Mouse (Mus musculus) ZHBTc4 (cell line): ENCODE measurements at regions not wholly inside any gene's neighbourhood (a gene's known extent, or its start where the extent isn't known, plus 50 kb on each side); places are given as distances from the start of the nearest gene placed in this dataset.

Experiments used
- DNase-seq: peaks from one replicate; pipeline ENCODE4 v3.0.0-alpha.2; 2011; ENCODE audit warnings: low read depth, low spot score

GRCm38 (mm10) chrX:11387200-11387940 is 59.7 kb downstream of the H2al1j start:
- no peak for DNase-seq

GRCm38 (mm10) chrX:11388860-11389259 is 61.2 kb downstream of the H2al1j start:
- no peak for DNase-seq

- DNase-seq = no peak
Observed at GRCm38 (mm10) chrX:11400406-11400805, 72.8 kb downstream of the H2al1j start.

GRCm38 (mm10) chrX:11404369-11404768 is 76.7 kb downstream of the H2al1j start:
- DNase-seq = no peak

- DNase-seq = no peak
Observed at GRCm38 (mm10) chrX:11412316-11412826, 84.7 kb downstream of the H2al1j start.

GRCm38 (mm10) chrX:11415662-11416061 is 88.0 kb downstream of the H2al1j start:
- DNase-seq = peak; percentile 5

- no peak for DNase-seq
Observed at GRCm38 (mm10) chrX:11416510-11416909, 88.9 kb downstream of the H2al1j start.

GRCm38 (mm10) chrX:11417861-11418260 is 90.2 kb downstream of the H2al1j start:
- DNase-seq = no peak

- no peak for DNase-seq
Observed at GRCm38 (mm10) chrX:11418261-11418660, 90.6 kb downstream of the H2al1j start.

GRCm38 (mm10) chrX:11419162-11419631 is 91.6 kb downstream of the H2al1j start:
- no peak for DNase-seq

- DNase-seq = peak; percentile 6
Observed at GRCm38 (mm10) chrX:11432403-11433004, 104.9 kb downstream of the H2al1j start.

- no peak for DNase-seq
Observed at GRCm38 (mm10) chrX:11435338-11435737, 107.7 kb downstream of the H2al1j start.

GRCm38 (mm10) chrX:11437151-11437944 is 109.7 kb downstream of the H2al1j start:
- no peak for DNase-seq

- DNase-seq = peak; percentile 1
Observed at GRCm38 (mm10) chrX:11443543-11443942, 115.9 kb downstream of the H2al1j start.

- DNase-seq = no peak
Observed at GRCm38 (mm10) chrX:11444261-11444725, 116.7 kb downstream of the H2al1j start.

GRCm38 (mm10) chrX:11448711-11449110 is 121.1 kb downstream of the H2al1j start:
- no peak for DNase-seq

GRCm38 (mm10) chrX:11458521-11458920 is 130.9 kb downstream of the H2al1j start:
- no peak for DNase-seq

- no peak for DNase-seq
Observed at GRCm38 (mm10) chrX:11463955-11464511, 136.4 kb downstream of the H2al1j start.

- no peak for DNase-seq
Observed at GRCm38 (mm10) chrX:11466191-11466590, 138.6 kb downstream of the H2al1j start.

- DNase-seq = peak; percentile 15
Observed at GRCm38 (mm10) chrX:11479696-11480339, 152.2 kb downstream of the H2al1j start.

- peak; percentile 33 for DNase-seq
Observed at GRCm38 (mm10) chrX:11482141-11482540, 154.5 kb downstream of the H2al1j start.
